Mouse (Mus musculus) megakaryocyte, embryonic 14.5 days (primary cell): ENCODE results near the gene Slc39a8.

Experiments used
- FLI1 ChIP-seq: IDR thresholded peaks from 2 replicates; pipeline ENCODE4 v1.6.1; 2012; ENCODE audit warnings: low read length, inconsistent platforms, mixed read lengths
- GATA1 ChIP-seq: IDR thresholded peaks from 3 replicates; pipeline ENCODE4 v1.6.1; 2012; ENCODE audit warnings: mixed read lengths, low read length, inconsistent platforms, borderline replicate concordance

- TF ChIP-seq GATA1 = no peak
- TF ChIP-seq FLI1 = no peak
Observed at GRCm38 (mm10) chr3:135857134-135857533, 32.1 kb downstream of the Slc39a8 start.
